Mouse (Mus musculus) heart, postnatal 4 days (tissue): ENCODE results near the gene Ogdhl. TPM values are rescaled to one million over a fixed set of nuclear protein-coding genes. Genes with fewer than 3 reads are reported as not detected.
"Not testable (repeated sequence)": the region's sequence is repeated elsewhere in the genome, so short reads cannot be mapped to it uniquely, and the experiment has no call there.

Experiments
- DNase-seq: peaks from one replicate; pipeline ENCODE4 v3.0.0; 2021
- total RNA-seq, 2 experiments: library from RNA; stranded (reverse); gene quantifications; 2 replicates each; pipeline ENCODE4 v1.2.3; 2021

The Ogdhl gene
- 10 to 100 TPM in 1 of 2 experiments, 1 to 10 TPM in 1; 9.7 to 11.3 TPM for total RNA-seq

- DNase-seq = peak; percentile 85
These were observed at the start of gene Ogdhl for GRCm38 (mm10) chr14:32321732-32322685. Gene Ogdhl, plus strand, starts transcription at chr14:32322019.

- no peak for DNase-seq
These were observed 20.2 kb upstream of the Ogdhl start for GRCm38 (mm10) chr14:32301622-32302021.

GRCm38 (mm10) chr14:32302423-32302822 lies 19.4 kb upstream of the Ogdhl start:
- no peak for DNase-seq

DNA sequence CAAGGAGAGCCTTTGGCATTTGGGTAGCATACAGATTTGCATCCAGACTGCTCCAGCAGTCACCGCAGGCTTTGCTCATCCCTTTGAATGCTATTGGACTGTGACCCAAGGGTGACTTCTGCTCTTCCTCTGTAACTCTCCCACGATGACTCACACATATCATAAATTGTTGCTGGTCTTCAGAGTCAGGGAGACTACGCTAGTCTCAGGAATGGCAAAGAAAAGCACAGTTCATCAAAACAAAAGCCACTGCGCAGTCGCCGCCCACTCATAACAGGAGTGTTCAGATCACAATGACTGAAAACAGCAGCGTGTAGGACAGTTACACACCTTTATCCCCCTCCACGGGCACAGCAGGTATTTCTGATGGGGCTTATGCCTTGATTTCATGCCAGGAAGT lies 16.9 kb upstream of the Ogdhl start:
- no peak for DNase-seq

- DNase-seq = peak; percentile 68
These were observed 11.9 kb upstream of the Ogdhl start for GRCm38 (mm10) chr14:32309876-32310275.

- DNase-seq = no peak
These were observed 10.3 kb upstream of the Ogdhl start for GRCm38 (mm10) chr14:32311381-32312035.

GRCm38 (mm10) chr14:32317822-32318221 lies 4.0 kb upstream of the Ogdhl start:
- no peak for DNase-seq

DNA sequence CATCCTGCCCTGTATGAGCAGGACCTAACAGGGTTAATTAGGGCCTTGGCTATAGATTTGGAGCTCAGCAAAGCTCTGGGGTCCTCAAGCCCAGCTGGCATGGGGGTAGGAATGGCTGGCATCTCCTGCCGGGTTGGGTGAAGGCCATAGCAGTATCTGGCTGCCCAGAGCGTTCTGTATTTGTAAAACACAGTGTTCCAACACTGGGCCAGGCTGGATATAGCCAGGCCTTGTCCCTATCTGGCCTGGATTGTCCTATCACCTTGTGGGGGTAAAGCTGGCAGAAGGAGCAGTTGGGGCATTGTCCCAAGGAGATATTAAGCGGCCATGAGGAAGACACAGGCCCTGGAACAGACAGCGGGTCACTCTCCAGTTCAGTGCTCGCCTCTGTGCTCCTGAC lies 1.4 kb downstream of the Ogdhl start:
- DNase-seq = no peak

- DNase-seq = no peak
These were observed 5.5 kb downstream of the Ogdhl start for GRCm38 (mm10) chr14:32327366-32327765.

- no peak for DNase-seq
These were observed 11.0 kb downstream of the Ogdhl start for GRCm38 (mm10) chr14:32332515-32333445.

- DNase-seq = no peak
These were observed 14.2 kb downstream of the Ogdhl start for GRCm38 (mm10) chr14:32336021-32336420.

DNA sequence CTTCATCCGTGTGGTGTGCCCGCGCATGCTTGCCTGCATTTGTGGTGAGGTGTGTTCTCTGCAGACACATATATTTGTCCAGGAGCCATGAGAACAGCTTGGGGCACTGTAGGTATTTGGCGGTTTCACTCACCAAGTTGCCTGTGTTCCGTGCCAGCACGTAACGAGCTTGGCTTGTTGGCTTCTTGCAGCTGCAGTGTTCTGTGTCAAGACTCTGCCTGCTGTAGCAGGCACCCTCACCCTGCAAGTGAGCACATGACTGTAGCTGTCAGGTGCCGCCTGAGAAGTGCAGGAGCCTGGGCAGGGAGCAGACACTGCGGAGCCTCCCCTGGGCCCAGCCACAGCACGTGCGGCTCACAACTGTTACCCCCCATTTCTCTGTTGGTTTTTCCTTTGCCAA lies 14.7 kb downstream of the Ogdhl start:
- DNase-seq = no peak

DNA sequence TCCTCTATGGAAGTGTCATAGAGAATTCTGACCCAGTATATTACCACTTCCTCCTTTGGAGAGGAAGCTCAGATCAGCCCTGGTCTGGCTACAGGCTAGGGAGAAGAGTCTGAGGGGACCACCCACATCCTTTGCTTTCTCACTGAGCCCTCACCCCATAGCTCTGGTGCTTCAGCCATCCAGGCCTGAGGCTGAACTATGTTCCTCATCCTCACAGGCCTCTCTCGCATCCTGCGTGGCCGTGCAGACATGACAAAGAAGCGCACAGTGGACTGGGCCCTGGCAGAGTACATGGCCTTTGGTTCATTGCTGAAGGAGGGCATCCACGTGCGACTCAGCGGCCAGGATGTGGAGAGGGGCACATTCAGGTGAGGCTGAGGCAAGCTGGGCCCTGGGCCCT lies 20.0 kb downstream of the Ogdhl start:
- DNase-seq = no peak

DNA sequence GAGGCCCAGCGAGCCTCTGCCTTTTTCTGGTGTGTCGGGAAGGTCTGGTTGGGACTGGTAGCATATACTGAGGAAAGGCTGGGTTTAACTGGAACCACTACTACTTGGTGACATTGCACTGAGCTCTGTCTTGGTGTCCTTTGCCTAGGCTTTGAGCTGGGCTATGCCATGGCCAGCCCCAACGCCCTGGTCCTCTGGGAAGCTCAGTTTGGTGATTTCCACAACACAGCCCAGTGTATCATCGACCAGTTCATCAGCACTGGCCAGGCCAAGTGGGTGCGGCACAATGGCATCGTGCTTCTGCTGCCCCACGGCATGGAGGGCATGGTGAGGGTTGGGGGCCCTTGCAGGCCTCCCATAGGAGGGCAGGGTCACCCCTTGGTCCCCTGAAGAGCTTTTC lies 22.4 kb downstream of the Ogdhl start:
- DNase-seq = no peak

DNA sequence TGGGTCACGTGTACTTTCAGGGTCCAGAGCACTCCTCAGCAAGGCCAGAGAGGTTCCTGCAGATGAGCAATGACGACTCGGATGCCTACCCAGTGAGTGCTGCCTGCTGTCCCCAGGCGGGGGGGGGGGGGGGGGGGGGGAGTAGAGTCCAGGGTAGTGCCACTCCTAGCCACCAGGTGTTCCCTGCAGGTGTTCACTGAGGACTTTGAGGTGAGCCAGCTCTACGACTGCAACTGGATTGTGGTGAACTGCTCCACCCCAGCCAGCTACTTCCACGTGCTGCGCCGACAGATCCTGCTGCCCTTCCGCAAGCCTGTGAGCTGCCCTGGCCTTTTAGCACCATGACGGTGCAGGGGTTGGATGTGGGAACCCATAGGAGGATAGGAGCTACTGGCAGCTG lies 22.9 kb downstream of the Ogdhl start:
- no peak for DNase-seq

- no peak for DNase-seq
These were observed 25.5 kb downstream of the Ogdhl start for GRCm38 (mm10) chr14:32347307-32347706.

DNA sequence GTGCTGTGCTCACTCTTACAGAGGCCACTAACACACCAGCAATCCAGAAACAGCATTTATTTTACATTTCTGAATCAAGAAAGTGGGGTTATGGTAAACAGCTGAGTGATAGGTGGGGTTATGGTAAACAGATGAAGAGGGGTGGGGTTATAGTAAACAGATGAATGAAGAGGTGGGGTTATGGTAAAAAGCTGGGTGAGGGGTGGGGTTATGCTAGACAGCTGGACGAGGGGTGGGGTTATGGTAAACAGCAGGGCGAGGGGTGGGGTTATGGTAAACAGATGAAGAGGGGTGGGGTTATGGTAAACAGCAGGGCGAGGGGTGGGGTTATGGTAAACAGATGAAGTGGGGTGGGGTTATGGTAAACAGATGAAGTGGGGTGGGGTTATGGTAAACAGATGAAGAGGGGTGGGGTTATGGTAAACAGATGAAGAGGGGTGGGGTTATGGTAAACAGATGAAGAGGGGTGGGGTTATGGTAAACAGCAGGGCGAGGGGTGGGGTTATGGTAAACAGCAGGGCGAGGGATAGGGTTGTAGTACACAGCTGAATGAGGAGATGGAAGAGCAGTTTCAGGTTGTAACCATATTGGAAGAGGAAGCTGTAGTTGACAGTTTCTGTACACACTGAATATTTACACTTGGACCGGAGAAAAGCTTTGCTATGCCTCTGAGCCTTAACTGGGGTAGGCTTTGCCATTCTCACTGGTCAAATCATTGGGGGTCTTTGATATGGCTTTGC lies 29.5 kb downstream of the Ogdhl start:
- DNase-seq = not testable (repeated sequence)

- no peak for DNase-seq
These were observed 42.5 kb downstream of the Ogdhl start for GRCm38 (mm10) chr14:32364359-32364758.

DNA sequence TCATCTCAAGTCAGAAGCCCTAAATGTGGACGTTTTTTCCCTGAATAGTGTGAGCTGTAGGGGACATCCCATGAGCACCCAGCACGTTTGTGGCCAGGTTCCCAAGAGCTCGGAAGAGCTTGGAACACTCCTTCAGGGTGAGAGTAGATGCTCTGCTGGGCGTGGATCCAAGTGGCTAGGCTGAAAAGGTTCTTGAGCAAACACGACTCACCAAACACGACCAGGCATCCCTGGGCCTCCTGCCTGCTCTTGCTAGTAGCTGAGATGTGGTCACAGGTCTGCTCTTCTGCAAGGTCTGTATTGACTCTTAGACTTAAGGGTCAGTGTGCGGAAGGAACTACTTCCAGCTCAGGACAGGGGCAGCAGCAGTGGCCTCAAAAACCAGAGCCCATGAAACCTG lies 47.9 kb downstream of the Ogdhl start:
- DNase-seq = no peak

DNA sequence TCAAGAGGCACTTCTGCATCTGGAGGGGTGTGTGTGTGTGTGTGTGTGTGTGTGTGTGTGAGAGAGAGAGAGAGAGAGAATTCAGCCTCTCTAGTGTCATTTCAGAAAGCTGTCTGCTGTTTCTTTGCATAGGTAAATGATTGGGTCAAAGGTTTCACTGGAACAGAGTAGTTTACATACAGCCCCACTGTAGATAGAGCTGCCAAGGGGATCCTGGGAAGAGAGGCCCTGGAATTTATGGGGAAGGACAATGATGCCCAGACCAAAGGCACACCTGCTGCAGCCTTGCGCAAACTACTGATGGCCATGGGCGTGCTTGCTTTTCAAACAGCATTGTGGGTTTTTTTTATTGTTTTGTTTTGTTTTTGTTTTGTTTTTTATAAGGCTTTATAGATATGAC lies 50.7 kb downstream of the Ogdhl start:
- no peak for DNase-seq

DNA sequence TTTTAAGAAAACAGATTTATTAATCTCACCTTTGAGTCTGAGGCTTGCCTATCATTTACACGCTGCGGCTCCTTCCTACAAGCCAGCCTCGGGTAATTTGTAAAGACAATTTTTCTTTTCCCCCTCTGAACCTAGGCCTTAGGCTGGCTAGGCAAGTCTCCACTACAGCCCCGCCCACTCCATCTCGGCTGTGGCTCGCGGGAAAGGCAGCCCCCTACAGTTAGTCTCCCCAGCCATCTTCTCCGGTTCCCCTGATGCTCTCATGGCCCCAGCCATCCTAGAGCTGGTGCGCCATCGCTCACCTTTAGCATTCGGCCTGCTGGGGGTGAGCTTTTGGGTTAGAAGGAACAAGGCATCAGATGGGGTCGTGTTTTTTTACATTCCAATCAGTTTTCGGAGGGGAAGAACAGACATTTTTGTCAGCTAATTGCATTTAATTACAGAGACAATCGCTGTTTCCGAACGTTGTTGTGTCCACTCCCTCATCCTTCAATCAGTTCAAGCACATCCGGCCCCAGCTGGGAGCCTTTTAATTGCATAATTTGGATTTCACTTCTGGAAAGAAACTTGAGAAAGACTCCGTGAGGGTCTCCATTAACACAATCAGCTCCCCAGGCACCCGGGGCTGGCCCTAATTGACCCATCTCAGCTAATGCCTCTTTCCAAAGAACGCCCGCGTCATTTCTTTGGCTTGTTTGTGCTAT lies 57.7 kb downstream of the Ogdhl start:
- no peak for DNase-seq
